Mouse (Mus musculus): ENCODE results near the gene H2-D1.
A peak's percentile ranks its signal among the peaks of the same experiment; 100 is the strongest.
"Not testable (repeated sequence)": the region's sequence is repeated elsewhere in the genome, so short reads cannot be mapped to it uniquely, and the experiment has no call there.

The H2-D1 gene

GRCm38 (mm10) chr17:35262664-35263522 is at the start of gene H2-D1:
Gene H2-D1 (plus strand): TSS chr17:35262730.
- peak; percentile 99 for DNase-seq (ENCODE audit: low spot score in 2 of 2)

- no peak for DNase-seq (ENCODE audit: low spot score in 2 of 2)
These were observed 49.5 kb upstream of the H2-D1 start for GRCm38 (mm10) chr17:35213071-35213470.

- peak; percentile 70 to 91 for DNase-seq (ENCODE audit: low spot score in 2 of 2)
These were observed 43.9 kb upstream of the H2-D1 start for GRCm38 (mm10) chr17:35218516-35219193.

GRCm38 (mm10) chr17:35219601-35220041 is 42.9 kb upstream of the H2-D1 start:
- peak; percentile 51 to 77 for DNase-seq (ENCODE audit: low spot score in 2 of 2)

GRCm38 (mm10) chr17:35220156-35220952 is 42.2 kb upstream of the H2-D1 start, which contains the start of gene Gm16181:
Gene Gm16181 (plus strand): TSS chr17:35220834.
- peak; percentile 70 to 80 for DNase-seq (ENCODE audit: low spot score in 2 of 2)

- peak in 1 of 2 experiments; percentile 50 for DNase-seq (ENCODE audit: low spot score in 2 of 2)
These were observed 40.2 kb upstream of the H2-D1 start for GRCm38 (mm10) chr17:35222299-35222698.

GRCm38 (mm10) chr17:35224641-35225040 is 37.9 kb upstream of the H2-D1 start:
- no peak for DNase-seq (ENCODE audit: low spot score in 2 of 2)

- DNase-seq (ENCODE audit: low spot score in 2 of 2), result no peak
These were observed 37.1 kb upstream of the H2-D1 start for GRCm38 (mm10) chr17:35225456-35225855.

- no peak for DNase-seq (ENCODE audit: low spot score in 2 of 2)
These were observed 35.9 kb upstream of the H2-D1 start for GRCm38 (mm10) chr17:35226561-35227046.

- no peak for DNase-seq (ENCODE audit: low spot score in 2 of 2)
These were observed 31.5 kb upstream of the H2-D1 start for GRCm38 (mm10) chr17:35231022-35231421.

GRCm38 (mm10) chr17:35232043-35232442 is 30.5 kb upstream of the H2-D1 start:
- DNase-seq (ENCODE audit: low spot score in 2 of 2), result peak; percentile 68 to 81

- no peak for DNase-seq (ENCODE audit: low spot score in 2 of 2)
These were observed 29.9 kb upstream of the H2-D1 start for GRCm38 (mm10) chr17:35232659-35233058.

GRCm38 (mm10) chr17:35233114-35233980 is 29.2 kb upstream of the H2-D1 start, which contains the start of gene Atp6v1g2:
Gene Atp6v1g2 (plus strand): TSS chr17:35233660.
- DNase-seq (ENCODE audit: low spot score in 2 of 2), result no peak

- not testable (repeated sequence) for DNase-seq (ENCODE audit: low spot score in 2 of 2)
These were observed 28.4 kb upstream of the H2-D1 start for GRCm38 (mm10) chr17:35234090-35234489.

- DNase-seq (ENCODE audit: low spot score in 2 of 2), result no peak
These were observed 27.6 kb upstream of the H2-D1 start for GRCm38 (mm10) chr17:35234903-35235302.

GRCm38 (mm10) chr17:35235614-35236389 is 26.7 kb upstream of the H2-D1 start, which contains the start of gene Nfkbil1:
Gene Nfkbil1 (minus strand): TSS chr17:35235792.
- peak; percentile 93 for DNase-seq (ENCODE audit: low spot score in 2 of 2)

- peak; percentile 90 to 95 for DNase-seq (ENCODE audit: low spot score in 2 of 2)
These were observed 26.2 kb upstream of the H2-D1 start for GRCm38 (mm10) chr17:35236390-35236746.

GRCm38 (mm10) chr17:35236996-35237395 is 25.5 kb upstream of the H2-D1 start:
- no peak for DNase-seq (ENCODE audit: low spot score in 2 of 2)

- DNase-seq (ENCODE audit: low spot score in 2 of 2), result no peak
These were observed 25.0 kb upstream of the H2-D1 start for GRCm38 (mm10) chr17:35237504-35237903.

- DNase-seq (ENCODE audit: low spot score in 2 of 2), result no peak
These were observed 22.8 kb upstream of the H2-D1 start for GRCm38 (mm10) chr17:35239700-35240099.
